15 mouse cellular contexts compared by ENCODE assay signal in the genomic region with DNA sequence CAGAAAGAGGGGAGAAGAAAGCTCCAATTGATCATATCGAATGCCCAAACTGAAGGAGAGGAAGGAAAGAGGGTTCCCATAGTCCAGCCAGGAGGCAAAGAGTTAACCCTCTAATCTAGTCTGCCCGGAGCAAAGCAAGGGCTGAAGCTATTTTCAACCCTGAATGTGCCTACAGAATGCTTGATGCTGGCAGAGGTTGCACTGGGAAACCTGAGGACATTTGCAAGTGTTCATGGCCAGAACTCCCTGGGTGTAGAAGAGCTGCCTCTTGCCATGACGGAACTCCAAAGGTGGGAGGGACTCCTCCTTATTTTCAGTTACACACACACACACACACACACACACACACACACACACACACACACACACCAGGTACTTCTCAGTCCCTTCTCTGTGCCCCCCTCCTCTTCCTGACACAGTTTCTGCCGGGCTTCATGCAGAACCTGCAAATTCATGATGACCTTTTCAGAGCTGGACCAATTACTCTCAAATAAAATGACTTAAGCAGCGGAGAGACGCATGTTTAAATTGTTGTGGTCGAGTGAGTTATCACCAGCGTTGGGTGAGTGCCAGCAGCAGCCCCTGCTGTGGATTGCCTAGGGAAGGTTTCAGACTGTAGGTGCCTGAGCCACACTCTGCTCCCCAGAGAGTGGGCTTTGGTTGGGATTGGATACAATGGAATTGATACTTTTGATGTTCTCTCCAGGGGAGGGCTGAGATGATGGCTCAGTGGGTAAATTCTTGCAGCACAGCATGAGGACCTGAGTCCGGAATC.
DNase-seq lines count a peak whose midpoint lies in the region; ATAC-seq and TF ChIP-seq lines count a peak whose summit lies in the region.
"Had no signal": no experiment of that assay in that cellular context is flagged by ENCODE, and none has a peak within 500 bp of the region (broad histone marks: within the 10 kb centered on the region; RNA-seq: fewer than 3 reads in every experiment).

No protein-coding gene starts in this region.

- no peaks in the 10 kb centered on the region for H3K36me3 ChIP-seq in hindbrain, embryonic 12.5 days
- H3K36me3 ChIP-seq in hindbrain, embryonic 11.5 days (ENCODE audit: control insufficient read depth, insufficient read depth, low read length), result no peaks in the 10 kb centered on the region
- no peaks in the 10 kb centered on the region for H3K36me3 ChIP-seq in hindbrain, embryonic 16.5 days (ENCODE audit: control insufficient read depth, insufficient read depth, low read length)
- H3K36me3 ChIP-seq: liver, embryonic 12.5 days had no signal

- 0 out of 2 replicates have a peak, but pooled peaks cover 5% of the 10 kb centered on the region for H3K27me3 ChIP-seq in hindbrain, embryonic 12.5 days
- H3K27me3 ChIP-seq in hindbrain, embryonic 11.5 days (ENCODE audit: control insufficient read depth, insufficient read depth, low read length), result no peaks in the 10 kb centered on the region
- no peaks in the 10 kb centered on the region for H3K27me3 ChIP-seq in hindbrain, embryonic 16.5 days (replicated peaks; ENCODE audit: control insufficient read depth, insufficient read depth, low read length)

- TF ChIP-seq CTCF in brain, embryonic 14.5 days (IDR thresholded peaks at IDR 0.05; ENCODE audit: borderline replicate concordance, extremely low read depth, insufficient read depth, insufficient read length), result no peak
- no peak for TF ChIP-seq CTCF in left cerebral cortex, adult 2 months (IDR thresholded peaks at IDR 0.05)

- no peak overlapping the region for H3K4me2 ChIP-seq in hindbrain, embryonic 12.5 days (replicated peaks)
- no peak overlapping the region for H3K4me2 ChIP-seq in hindbrain, embryonic 11.5 days (replicated peaks; ENCODE audit: low read depth, low read length)
- no peak overlapping the region for H3K4me2 ChIP-seq in hindbrain, embryonic 16.5 days (ENCODE audit: low read length)
- H3K4me2 ChIP-seq: liver, embryonic 12.5 days had no signal

- peaks cover 34% of the 10 kb centered on the region for H3K4me1 ChIP-seq in hindbrain, embryonic 12.5 days
- H3K4me1 ChIP-seq in hindbrain, embryonic 11.5 days (replicated peaks; ENCODE audit: control insufficient read depth, insufficient read depth, low read length), result peaks cover 14% of the 10 kb centered on the region
- peaks cover 19% of the 10 kb centered on the region for H3K4me1 ChIP-seq in hindbrain, embryonic 16.5 days (ENCODE audit: control insufficient read depth, insufficient read depth, low read depth, low read length)

- no peak overlapping the region for H3K4me3 ChIP-seq in hindbrain, embryonic 12.5 days
- no peak overlapping the region for H3K4me3 ChIP-seq in hindbrain, embryonic 11.5 days (ENCODE audit: low read depth, low read length)
- H3K4me3 ChIP-seq in hindbrain, embryonic 16.5 days (ENCODE audit: low read length), result no peak overlapping the region
- H3K4me3 ChIP-seq in left cerebral cortex, adult 2 months, result no peak overlapping the region
- H3K4me3 ChIP-seq: heart, adult 2 months; liver, embryonic 12.5 days had no signal

- H3K9me3 ChIP-seq in hindbrain, embryonic 12.5 days (replicated peaks), result peaks cover 5% of the 10 kb centered on the region; the same call in 1 of the 2 replicates
- no peaks in the 10 kb centered on the region for H3K9me3 ChIP-seq in hindbrain, embryonic 11.5 days (ENCODE audit: control insufficient read depth, low read length)
- no peaks in the 10 kb centered on the region for H3K9me3 ChIP-seq in hindbrain, embryonic 16.5 days (ENCODE audit: control insufficient read depth, low read length)
- H3K9me3 ChIP-seq: liver, embryonic 12.5 days had no signal

- no peak for ATAC-seq in hindbrain, embryonic 12.5 days (ENCODE audit: low FRiP score)
- ATAC-seq in hindbrain, embryonic 11.5 days (ENCODE audit: low FRiP score), result no peak
- ATAC-seq in hindbrain, embryonic 16.5 days, result no peak
- ATAC-seq: liver, embryonic 12.5 days; Patski had no signal

- TF ChIP-seq POLR2A in brain, embryonic 14.5 days (IDR thresholded peaks at IDR 0.05; ENCODE audit: borderline replicate concordance, extremely low read depth, insufficient read depth, insufficient read length, poor library complexity, severe bottlenecking), result no peak

- 0 out of 2 replicates have a peak overlapping the region, but pooled peaks have one; percentile 30 for H3K27ac ChIP-seq in hindbrain, embryonic 12.5 days
- no peak overlapping the region for H3K27ac ChIP-seq in hindbrain, embryonic 11.5 days (ENCODE audit: low read depth, low read length)
- peak overlapping the region; percentile 49; the same call in 1 of the 2 replicates for H3K27ac ChIP-seq in hindbrain, embryonic 16.5 days (ENCODE audit: low read depth, low read length)
- H3K27ac ChIP-seq in left cerebral cortex, adult 2 months, result no peak overlapping the region
- H3K27ac ChIP-seq: heart, adult 2 months; liver, embryonic 12.5 days had no signal

- 33% methylated on average over 9 of the region's 9 CpGs for WGBS in hindbrain, embryonic 12.5 days
- 47% methylated on average over 9 of the region's 9 CpGs for WGBS in hindbrain, embryonic 11.5 days
- 18% methylated on average over 9 of the region's 9 CpGs for WGBS in hindbrain, embryonic 16.5 days

- intact Hi-C loops in left cerebral cortex, adult 2 months (cut with DNase I), result no loop called here

- DNase-seq in hindbrain, embryonic 11.5 days (ENCODE audit: low spot score), result no peak
- peak; percentile 5 for DNase-seq in Muller cell, postnatal 12 days (ENCODE audit: inconsistent ontology term)
- peak; percentile 63 for DNase-seq in brain, embryonic 14.5 days (ENCODE audit: low read depth)
- DNase-seq in embryo, embryonic 9.5 days (ENCODE audit: extremely low spot score), result no peak
- DNase-seq in left cerebral cortex, adult 2 months (ENCODE audit: extremely low spot score in 1 of 2, low spot score in 2 of 2), result no peak
- no peak for DNase-seq in urinary bladder, postnatal 25 days (ENCODE audit: low spot score)
- DNase-seq: cerebellum, postnatal 36 days; kidney, adult 18-20 months; lung, postnatal 10 days; thymus, adult 18-20 months had no signal

- H3K9ac ChIP-seq in hindbrain, embryonic 12.5 days, result no peak overlapping the region
- H3K9ac ChIP-seq in hindbrain, embryonic 11.5 days (ENCODE audit: low read depth, low read length), result no peak overlapping the region
- H3K9ac ChIP-seq in hindbrain, embryonic 16.5 days (ENCODE audit: low read depth, low read length), result no peak overlapping the region
- H3K9ac ChIP-seq: liver, embryonic 12.5 days had no signal

Comparison
In these comparisons a context has a peak if more than half of its experiments do, and no peak if none do; other contexts are left out.
1. H3K27ac ChIP-seq: peak in hindbrain, embryonic 12.5 days (single experiment) and hindbrain, embryonic 16.5 days (single experiment); none in hindbrain, embryonic 11.5 days (single experiment) and left cerebral cortex, adult 2 months (single experiment).
2. DNase-seq: peak in Muller cell, postnatal 12 days (single experiment) and brain, embryonic 14.5 days (single experiment); none in hindbrain, embryonic 11.5 days (single experiment), embryo, embryonic 9.5 days (single experiment), left cerebral cortex, adult 2 months (0 of 2) and urinary bladder, postnatal 25 days (single experiment).